Mouse (Mus musculus) lung, adult 2 months (tissue): ENCODE data around the gene Tspo.
A peak's percentile ranks its signal among the peaks of the same experiment; 100 is the strongest.

Experiments
- CTCF ChIP-seq: fragments of 200-500 bp; IDR thresholded peaks from 2 replicates; pipeline ENCODE4 v1.5.1; 2011; ENCODE audit warnings: mild to moderate bottlenecking, low read length, control low read depth; ENCODE audit not compliant: insufficient read depth
- POLR2A ChIP-seq: fragments of 200-500 bp; IDR thresholded peaks from 2 replicates; pipeline ENCODE4 v1.6.1; 2011; ENCODE audit warnings: low read depth, mild to moderate bottlenecking, control low read depth, low read length, borderline replicate concordance; ENCODE audit errors: extremely low read depth

- TF ChIP-seq CTCF: peak; percentile 85
- TF ChIP-seq POLR2A: no peak
These were observed 43.9 kb downstream of the Tspo start for GRCm38 (mm10) chr15:83607115-83607802.
